Mouse (Mus musculus) embryonic facial prominence, embryonic 14.5 days (tissue): ENCODE data around the gene Zfp68. TPM values are rescaled to one million over a fixed set of nuclear protein-coding genes. Genes with fewer than 3 reads are reported as not detected.

ENCODE experiments used
- microRNA-seq: library from miRNA; unstranded; fragments of <30 nt; microRNA quantifications from one replicate; pipeline ENCODE4, GENCODE M21; 2016; ENCODE audit warnings: borderline number of aligned reads
- polyA plus RNA-seq: library from polyadenylated mRNA; unstranded; fragments of >200 nt; fragmentation: Nextera tagmentation; extraction: Ambion mirVana; gene quantifications from 2 replicates; pipeline ENCODE4 v1.2.1, GENCODE M21; 2014

Gene Zfp68
- polyA plus RNA-seq, 1 experiment from 2014 or later: 70.1 TPM

Small RNA genes within 50 kb of the gene (microRNA-seq; reads per million reads assigned to microRNA genes)
- gene Gm24082: not detected

Other genes starting within 250 kb of the Zfp68 start
- gene Zfp157, start 178.3 kb downstream of the Zfp68 start, polyA plus RNA-seq: 27.2 and 35.2 TPM in 2 replicates
- gene 1700123K08Rik, start 55.0 kb downstream of the Zfp68 start, polyA plus RNA-seq: not detected in 2 replicates
- gene A430033K04Rik, start 3.1 kb upstream of the Zfp68 start, polyA plus RNA-seq: 9.4 and 11.1 TPM in 2 replicates
- gene Fam20c, start 134.8 kb upstream of the Zfp68 start, polyA plus RNA-seq: 13.0 and 16.7 TPM in 2 replicates
- not detected in 2 replicates for gene Gm5294, start 200.3 kb upstream of the Zfp68 start, polyA plus RNA-seq